Mouse (Mus musculus): ENCODE results near the gene Gria2. TPM values are rescaled to one million over a fixed set of nuclear protein-coding genes. Genes with fewer than 3 reads are reported as not detected.

Gene Gria2
- polyA plus RNA-seq, 1 experiment from 2014 or later: 211 TPM

GRCm38 (mm10) chr3:80665105-80665504 is 137.5 kb downstream of the Gria2 start:
- no peak overlapping the region for H3K9ac ChIP-seq (replicated peaks)
- H3K27ac ChIP-seq (replicated peaks): no peak overlapping the region
- ATAC-seq (ENCODE audit: low FRiP score): no peak
- no peaks in the 10 kb centered on the region for H3K9me3 ChIP-seq (replicated peaks)
- WGBS: 53% methylated on average over 5 of the region's 5 CpGs
- H3K36me3 ChIP-seq: no peaks in the 10 kb centered on the region
- H3K4me1 ChIP-seq: no peaks in the 10 kb centered on the region
- no peak overlapping the region for H3K4me3 ChIP-seq (replicated peaks)
- no peak overlapping the region for H3K4me2 ChIP-seq
- no peaks in the 10 kb centered on the region for H3K27me3 ChIP-seq (replicated peaks)

- no peaks in the 10 kb centered on the region for H3K27me3 ChIP-seq (replicated peaks)
- no peaks in the 10 kb centered on the region for H3K4me1 ChIP-seq
- no peak overlapping the region for H3K4me2 ChIP-seq
- no peak overlapping the region for H3K4me3 ChIP-seq (replicated peaks)
- H3K27ac ChIP-seq (replicated peaks): no peak overlapping the region
- no peaks in the 10 kb centered on the region for H3K9me3 ChIP-seq (replicated peaks)
- no peaks in the 10 kb centered on the region for H3K36me3 ChIP-seq
- WGBS: 67% methylated on average over 2 of the region's 2 CpGs
- no peak for ATAC-seq (ENCODE audit: low FRiP score)
- no peak overlapping the region for H3K9ac ChIP-seq (replicated peaks)
Observed at GRCm38 (mm10) chr3:80663293-80663692, 139.3 kb downstream of the Gria2 start.

- 73% methylated on average over 3 of the region's 3 CpGs for WGBS
- no peak overlapping the region for H3K27ac ChIP-seq (replicated peaks)
- no peaks in the 10 kb centered on the region for H3K4me1 ChIP-seq
- H3K9ac ChIP-seq (replicated peaks): no peak overlapping the region
- no peak overlapping the region for H3K4me3 ChIP-seq (replicated peaks)
- no peaks in the 10 kb centered on the region for H3K36me3 ChIP-seq
- no peak overlapping the region for H3K4me2 ChIP-seq
- ATAC-seq (ENCODE audit: low FRiP score): no peak
- H3K9me3 ChIP-seq (replicated peaks): no peaks in the 10 kb centered on the region
- no peaks in the 10 kb centered on the region for H3K27me3 ChIP-seq (replicated peaks)
Observed at GRCm38 (mm10) chr3:80661838-80662237, 140.8 kb downstream of the Gria2 start.

GRCm38 (mm10) chr3:80652213-80652612 is 150.4 kb downstream of the Gria2 start:
- Histone ChIP-seq H3K9me3 (replicated peaks) (no peaks in the 10 kb centered on the region), H3K4me1 (no peaks in the 10 kb centered on the region), H3K4me2 (no peak overlapping the region), H3K4me3 (replicated peaks) (no peak overlapping the region), H3K27me3 (replicated peaks) (no peaks in the 10 kb centered on the region), H3K9ac (replicated peaks) (no peak overlapping the region), H3K27ac (replicated peaks) (no peak overlapping the region), H3K36me3 (no peaks in the 10 kb centered on the region)
- ATAC-seq (ENCODE audit: low FRiP score): no peak
- 50% methylated on average over 5 of the region's 5 CpGs for WGBS

Small RNA genes lying within 50 kb of the gene (microRNA-seq; reads per million reads assigned to microRNA genes)
- gene Gm25749: not detected

Other genes starting within 250 kb of the Gria2 start
- gene Glrb, start 110.8 kb upstream of the Gria2 start, polyA plus RNA-seq (2015; fragmentation: Nextera tagmentation; extraction: Ambion mirVana): 54.8 and 55.1 TPM in 2 replicates
- gene Pdgfc, start 233.6 kb upstream of the Gria2 start, polyA plus RNA-seq (2015; fragmentation: Nextera tagmentation; extraction: Ambion mirVana): 4.2 and 5.8 TPM in 2 replicates

All from neural tube, embryonic 15.5 days (tissue).